Mouse (Mus musculus) bone marrow, adult 2 months (tissue): Measurements from ENCODE around the gene Txk.

ENCODE experiments used
- CTCF ChIP-seq: fragments of 200-500 bp; IDR thresholded peaks from 2 replicates; pipeline ENCODE4 v1.5.1; 2011; ENCODE audit warnings: low read length, control low read depth; ENCODE audit not compliant: control insufficient read depth, insufficient read depth
- POLR2A ChIP-seq: fragments of 200-500 bp; IDR thresholded peaks from 2 replicates; pipeline ENCODE4 v1.6.1; 2011; ENCODE audit warnings: low read depth, mild to moderate bottlenecking, control low read depth, low read length, borderline replicate concordance; ENCODE audit not compliant: control insufficient read depth

DNA sequence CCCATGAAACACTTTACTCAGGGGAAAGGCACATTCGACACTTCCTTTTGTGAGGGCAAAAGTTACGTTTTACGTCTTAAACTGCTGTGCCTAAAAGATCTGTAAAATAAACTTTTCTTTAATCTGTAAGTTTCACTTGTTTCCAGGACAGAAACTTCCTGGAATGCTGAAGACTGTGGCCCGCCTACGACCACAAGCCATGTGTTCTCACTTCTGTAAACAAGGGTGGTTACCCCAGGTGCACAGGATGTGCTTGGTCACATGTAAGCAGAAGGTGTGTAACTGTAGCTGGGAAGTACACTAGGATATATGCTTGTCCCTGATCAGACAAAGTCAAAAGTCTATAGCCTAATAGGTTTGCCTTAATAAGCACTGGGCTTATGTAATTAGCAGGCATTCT is 8.7 kb upstream of the Txk start:
- no peak for TF ChIP-seq POLR2A
- TF ChIP-seq CTCF: no peak
